Mouse (Mus musculus) cerebellum, adult 2 months (tissue): Measurements from ENCODE around the gene Adamts5. TPM values are rescaled to one million over a fixed set of nuclear protein-coding genes. Genes with fewer than 3 reads are reported as not detected.

Experiments used
- DNase-seq, 2 experiments: peaks; one replicate each; pipeline ENCODE4 v3.0.0; 2021
- H3K27ac ChIP-seq: fragments of 200-500 bp; 2 replicates; pipeline ENCODE4 v1.5.1; 2012; ENCODE audit warnings: low read length, control low read depth, inconsistent platforms; ENCODE audit not compliant: insufficient read depth
- H3K27me3 ChIP-seq: fragments of 200-500 bp; 2 replicates; pipeline ENCODE4 v1.6.1; 2012; ENCODE audit warnings: inconsistent platforms, mild to moderate bottlenecking, low read length, moderate library complexity; ENCODE audit not compliant: control insufficient read depth, insufficient read depth
- H3K4me1 ChIP-seq: fragments of 200-500 bp; 2 replicates; pipeline ENCODE4 v1.6.1; 2011; ENCODE audit warnings: low read length; ENCODE audit not compliant: control insufficient read depth, insufficient read depth
- H3K4me3 ChIP-seq: fragments of 200-500 bp; replicated peaks from 2 replicates; pipeline ENCODE3; 2011; ENCODE audit warnings: mild to moderate bottlenecking, low read depth, low read length, control low read depth; ENCODE audit not compliant: insufficient read depth
- CTCF ChIP-seq: fragments of 200-500 bp; IDR thresholded peaks from 2 replicates; pipeline ENCODE4 v1.5.1; 2011; ENCODE audit warnings: low read depth, mild to moderate bottlenecking, control low read depth, low read length, moderate library complexity, borderline replicate concordance; ENCODE audit not compliant: insufficient read depth
- POLR2A ChIP-seq: fragments of 200-500 bp; IDR thresholded peaks from 2 replicates; pipeline ENCODE4 v1.6.1; 2011; ENCODE audit warnings: low read length, control low read depth, borderline replicate concordance; ENCODE audit not compliant: insufficient read depth
- WGBS: fragments of 180-500 bp; shearing (Covaris S2); methylation state at CpG from one replicate; pipeline ENCODE4 v1.1.7; 2018; 5-methylcytosine and 5-hydroxymethylcytosine counted together
- polyA plus RNA-seq: library from polyadenylated mRNA; depleted of rRNA; stranded (reverse); fragments of >200 nt; gene quantifications from 2 replicates; pipeline ENCODE4 v1.2.3, GENCODE M21; 2012

Gene Adamts5
- polyA plus RNA-seq, 1 experiment: 1.2 TPM

DNA sequence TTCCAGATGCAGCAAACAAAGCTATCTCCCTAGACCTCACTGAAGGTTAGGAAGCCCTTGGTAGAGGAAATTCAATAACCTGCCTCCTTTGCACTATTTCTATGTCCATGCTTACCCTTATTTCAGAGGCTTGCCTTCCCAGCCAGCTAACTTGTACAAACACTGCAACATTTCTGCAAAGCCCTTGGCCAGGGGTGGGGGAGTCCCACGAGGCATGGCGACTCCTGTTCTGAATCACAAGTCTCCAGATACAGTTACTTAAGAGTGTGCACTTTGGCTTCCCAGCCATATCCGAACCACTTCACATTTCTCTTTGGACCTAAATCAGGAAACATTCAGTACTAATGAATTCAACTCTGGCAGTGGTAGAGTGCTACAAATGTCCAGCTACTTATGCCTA, 27.5 kb downstream of the Adamts5 start:
- no peak for TF ChIP-seq POLR2A
- TF ChIP-seq CTCF: no peak

DNA sequence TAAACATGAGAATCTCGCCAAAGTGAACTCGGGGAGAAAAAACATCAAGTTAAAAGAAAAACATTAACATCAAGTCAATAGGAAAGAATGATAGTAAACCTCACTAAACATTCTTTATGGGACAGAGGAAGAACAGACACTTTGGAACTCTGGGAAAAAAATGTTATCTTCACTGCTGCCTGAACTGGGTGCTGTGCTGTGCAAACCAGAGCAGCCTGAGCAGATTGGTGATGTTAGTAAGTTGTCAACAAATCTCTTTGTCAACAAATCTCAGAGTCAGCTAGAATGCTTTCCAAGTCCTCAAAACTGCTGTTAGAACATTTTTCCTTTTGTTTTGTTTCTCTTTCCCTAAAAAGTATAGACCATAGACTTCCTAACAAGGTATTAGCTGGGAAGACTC, 29.7 kb downstream of the Adamts5 start:
- no peak overlapping the region for H3K4me3 ChIP-seq
- H3K4me1 ChIP-seq: no peaks in the 10 kb centered on the region
- TF ChIP-seq CTCF (no peak), POLR2A (no peak)
- DNase-seq: no peak
- 73% methylated on average over 2 of the region's 2 CpGs for WGBS
- no peak overlapping the region for H3K27ac ChIP-seq
- H3K27me3 ChIP-seq: no peaks in the 10 kb centered on the region

More for the DNA sequence above, 27.5 kb downstream of the Adamts5 start:
- Histone ChIP-seq H3K27ac (no peak overlapping the region), H3K4me3 (no peak overlapping the region), H3K4me1 (no peaks in the 10 kb centered on the region), H3K27me3 (no peaks in the 10 kb centered on the region)
- WGBS: 88% methylated on average over 3 of the region's 3 CpGs
- no peak for DNase-seq

- no peak for DNase-seq
- H3K4me3 ChIP-seq: no peak overlapping the region
- no peaks in the 10 kb centered on the region for H3K4me1 ChIP-seq
- no peak overlapping the region for H3K27ac ChIP-seq
- TF ChIP-seq POLR2A: no peak
- no peak for TF ChIP-seq CTCF
- H3K27me3 ChIP-seq: no peaks in the 10 kb centered on the region
These were observed 30.4 kb downstream of the Adamts5 start for GRCm38 (mm10) chr16:85871248-85871647.

DNA sequence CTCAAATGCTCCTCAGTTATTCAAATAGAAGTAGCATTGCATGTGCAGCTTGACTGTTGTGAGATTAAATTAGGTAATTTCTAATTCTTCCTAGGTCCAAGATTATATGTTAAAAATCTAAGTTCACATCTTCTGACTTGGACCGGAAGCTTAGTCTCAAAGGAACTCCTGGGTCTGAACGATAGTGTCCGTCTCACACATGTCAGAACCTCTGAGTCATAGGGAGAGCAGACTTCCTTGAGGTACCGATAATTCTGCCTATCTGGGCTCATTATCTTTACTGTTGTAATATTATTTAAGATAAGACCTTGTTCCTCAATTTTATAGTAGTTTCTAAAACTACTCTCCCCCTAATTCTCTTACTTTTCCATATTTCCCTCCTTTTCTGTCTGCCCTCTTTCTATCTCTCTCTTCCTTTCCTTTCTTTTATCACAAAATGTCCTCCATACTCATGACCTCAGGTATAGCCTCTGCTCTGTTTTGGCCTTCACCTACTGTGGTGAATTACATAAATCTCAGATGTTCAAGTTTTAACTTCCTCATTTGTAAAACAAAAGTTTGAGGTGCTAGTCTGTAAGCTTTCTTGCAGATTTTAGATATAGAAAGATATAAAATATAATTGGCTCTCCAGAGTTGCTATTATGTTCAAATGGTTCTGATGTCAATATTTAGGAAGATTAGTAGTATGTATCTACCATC, 36.8 kb downstream of the Adamts5 start:
- WGBS: 95% methylated on average over 4 of the region's 4 CpGs
- TF ChIP-seq POLR2A: no peak
- no peak for TF ChIP-seq CTCF
- Histone ChIP-seq H3K4me3 (no peak overlapping the region), H3K27ac (no peak overlapping the region), H3K4me1 (no peaks in the 10 kb centered on the region), H3K27me3 (no peaks in the 10 kb centered on the region)
- no peak for DNase-seq

- Histone ChIP-seq H3K27me3 (no peaks in the 10 kb centered on the region), H3K27ac (no peak overlapping the region), H3K4me3 (no peak overlapping the region), H3K4me1 (no peaks in the 10 kb centered on the region)
- DNase-seq: no peak
- WGBS: 95% methylated on average over 5 of the region's 5 CpGs
- TF ChIP-seq CTCF (no peak), POLR2A (no peak)
These were observed 47.1 kb downstream of the Adamts5 start for GRCm38 (mm10) chr16:85854505-85854904.

GRCm38 (mm10) chr16:85827066-85827465, 74.6 kb downstream of the Adamts5 start:
- TF ChIP-seq POLR2A: no peak
- TF ChIP-seq CTCF: no peak
- H3K27me3 ChIP-seq: no peaks in the 10 kb centered on the region
- DNase-seq: no peak
- 82% methylated on average over 3 of the region's 3 CpGs for WGBS
- H3K4me1 ChIP-seq: no peaks in the 10 kb centered on the region
- no peak overlapping the region for H3K4me3 ChIP-seq
- H3K27ac ChIP-seq: no peak overlapping the region

DNA sequence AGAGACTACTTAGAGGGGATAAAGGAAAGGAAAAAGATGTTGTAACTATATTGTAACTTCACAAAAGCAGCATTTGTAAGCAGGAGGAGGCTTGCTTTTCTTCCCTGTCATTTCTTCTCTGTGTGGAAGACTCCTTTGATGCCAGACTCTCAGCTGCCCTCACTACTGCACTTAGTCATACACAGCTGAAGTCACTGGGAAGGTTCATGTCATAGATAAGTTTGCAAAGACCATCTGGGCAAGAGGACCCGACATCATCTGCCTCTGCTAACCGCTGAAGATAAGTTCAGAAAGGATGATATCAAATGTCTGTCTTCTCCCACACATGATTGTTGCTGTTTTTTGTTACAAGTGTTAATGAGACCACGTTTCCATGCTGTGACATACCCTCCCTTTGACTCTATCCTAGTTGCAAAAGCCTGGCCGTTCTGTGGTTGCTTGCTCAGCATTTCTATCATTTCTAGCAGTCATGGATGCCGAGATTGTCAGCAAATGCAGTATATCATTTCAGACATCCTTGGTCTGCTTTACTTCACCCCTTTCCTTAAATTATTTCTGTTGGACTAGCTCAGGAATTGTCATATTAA, 79.2 kb downstream of the Adamts5 start:
- H3K27ac ChIP-seq: no peak overlapping the region
- H3K4me3 ChIP-seq: no peak overlapping the region
- DNase-seq: no peak
- no peaks in the 10 kb centered on the region for H3K27me3 ChIP-seq
- TF ChIP-seq CTCF (no peak), POLR2A (no peak)
- 81% methylated on average over 5 of the region's 5 CpGs for WGBS
- no peaks in the 10 kb centered on the region for H3K4me1 ChIP-seq

GRCm38 (mm10) chr16:85819808-85820458, 81.7 kb downstream of the Adamts5 start:
- no peak for TF ChIP-seq POLR2A
- TF ChIP-seq CTCF: no peak
- no peak for DNase-seq
- 49% methylated on average over 5 of the region's 5 CpGs for WGBS
- no peak overlapping the region for H3K27ac ChIP-seq
- no peaks in the 10 kb centered on the region for H3K4me1 ChIP-seq
- no peak overlapping the region for H3K4me3 ChIP-seq
- H3K27me3 ChIP-seq: no peaks in the 10 kb centered on the region
